Mouse (Mus musculus): ENCODE results near the gene Gm16485. TPM values are rescaled to one million over a fixed set of nuclear protein-coding genes. Genes with fewer than 3 reads are reported as not detected.

Gene Gm16485
- total RNA-seq (2022): not detected

DNA sequence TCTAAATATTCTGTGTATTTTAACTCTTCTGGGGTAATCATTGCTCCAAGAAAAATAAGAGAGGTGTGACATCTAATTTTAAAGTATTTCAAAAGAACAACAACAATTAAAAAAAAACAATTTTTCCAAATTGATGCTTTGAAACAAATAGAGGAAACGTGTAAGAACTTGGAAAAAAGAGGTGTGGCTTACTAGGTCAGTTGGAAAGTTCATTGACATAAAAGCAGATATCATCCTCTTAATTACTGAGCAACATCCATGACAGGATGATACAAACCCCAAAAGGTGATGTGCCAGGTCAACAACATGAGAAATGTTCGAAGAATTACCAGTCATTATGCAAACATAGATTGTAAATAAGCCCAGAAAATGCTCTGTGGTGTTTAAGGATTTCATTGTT is at the start of gene Gm16485:
Gm16485 (plus strand) TSS at position 301 of the 400 bp plus-strand sequence.
- DNase-seq (ENCODE audit: low spot score): no peak

DNA sequence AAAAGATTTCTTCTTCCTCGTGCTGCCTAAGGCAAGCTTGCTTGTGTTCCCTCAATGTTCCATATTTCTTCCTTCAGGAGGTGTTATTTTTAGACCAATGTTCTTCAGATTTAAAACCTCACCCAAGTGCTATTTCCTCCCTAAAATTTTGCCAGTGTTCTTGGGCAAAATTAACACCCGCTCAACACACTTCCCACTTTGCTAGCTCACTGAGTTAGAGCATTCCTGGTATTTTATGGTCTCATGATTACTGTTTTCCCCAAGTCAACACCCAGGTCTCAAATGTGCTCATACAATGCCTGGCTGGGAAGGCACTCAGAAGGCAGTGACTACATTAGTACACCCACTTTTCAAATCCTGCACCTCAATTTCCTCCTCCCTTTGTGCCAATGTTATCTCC is 44.0 kb upstream of the Gm16485 start:
- DNase-seq (ENCODE audit: low spot score): no peak

DNA sequence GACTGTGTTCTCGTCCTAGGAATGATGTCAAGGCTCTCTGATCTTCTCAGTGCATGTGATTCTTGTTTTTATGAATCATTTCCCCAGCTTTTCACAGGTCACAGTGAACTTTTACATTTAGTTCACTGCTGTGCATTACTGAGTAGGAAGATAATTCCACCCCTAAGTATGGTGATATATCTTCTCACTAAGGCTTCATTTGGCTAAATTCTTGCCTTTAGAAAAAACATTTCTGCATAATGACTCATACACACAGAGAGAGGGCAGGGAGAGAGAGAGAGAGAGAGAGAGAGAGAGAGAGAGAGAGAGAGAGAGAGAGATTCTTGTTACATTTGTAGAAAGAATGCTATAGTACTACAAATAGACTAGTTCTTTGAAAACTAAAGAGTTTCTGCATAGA is 33.8 kb upstream of the Gm16485 start:
- DNase-seq (ENCODE audit: low spot score): no peak

DNA sequence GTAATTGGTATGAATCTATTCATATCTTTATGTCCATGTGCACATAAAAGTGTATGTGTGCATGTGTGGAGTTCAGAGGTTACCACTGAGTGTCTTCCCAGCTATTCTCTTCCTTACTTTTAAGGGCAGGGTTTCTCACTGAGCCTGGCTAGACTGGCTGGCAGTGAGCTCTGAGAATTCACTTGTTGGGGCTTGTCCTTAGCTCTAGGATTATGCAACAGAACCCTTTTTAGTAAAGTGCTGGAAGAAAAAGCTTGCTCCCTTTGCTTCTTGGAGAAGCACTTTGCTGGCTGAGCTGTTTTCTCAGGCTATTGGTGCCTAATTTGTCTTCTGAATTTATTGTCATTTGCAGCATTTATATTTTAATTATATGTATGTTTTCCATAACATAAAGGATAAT is 18.3 kb upstream of the Gm16485 start:
- DNase-seq (ENCODE audit: low spot score): no peak

DNA sequence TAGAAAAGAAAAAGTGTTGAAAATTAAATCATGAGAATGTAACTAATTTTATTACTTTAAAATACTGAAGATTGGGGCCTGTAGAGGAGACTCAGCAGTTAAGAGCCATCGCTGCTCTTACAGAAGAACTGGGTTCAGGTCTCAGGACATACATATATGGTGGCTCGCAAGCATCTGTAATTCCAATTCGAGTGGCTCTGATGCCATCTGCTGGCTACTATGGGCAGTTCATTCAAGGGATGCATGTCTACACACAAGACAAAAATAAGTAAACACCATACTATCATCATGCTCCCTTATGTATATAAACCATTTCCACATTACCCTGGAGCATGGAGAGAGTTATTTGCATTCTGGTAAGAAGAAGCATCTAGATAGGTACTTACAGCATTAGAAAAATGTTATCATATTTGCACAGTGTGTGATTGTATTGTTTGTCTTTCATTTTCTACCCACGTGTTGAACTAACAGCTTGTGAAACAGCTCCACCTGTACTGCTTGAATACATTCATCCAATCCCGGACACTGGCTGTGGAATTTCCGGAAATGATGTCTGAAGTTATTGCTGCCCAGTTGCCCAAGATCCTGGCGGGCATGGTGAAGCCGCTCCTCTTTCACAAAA is 7.0 kb upstream of the Gm16485 start:
- no peak for DNase-seq (ENCODE audit: low spot score)

DNA sequence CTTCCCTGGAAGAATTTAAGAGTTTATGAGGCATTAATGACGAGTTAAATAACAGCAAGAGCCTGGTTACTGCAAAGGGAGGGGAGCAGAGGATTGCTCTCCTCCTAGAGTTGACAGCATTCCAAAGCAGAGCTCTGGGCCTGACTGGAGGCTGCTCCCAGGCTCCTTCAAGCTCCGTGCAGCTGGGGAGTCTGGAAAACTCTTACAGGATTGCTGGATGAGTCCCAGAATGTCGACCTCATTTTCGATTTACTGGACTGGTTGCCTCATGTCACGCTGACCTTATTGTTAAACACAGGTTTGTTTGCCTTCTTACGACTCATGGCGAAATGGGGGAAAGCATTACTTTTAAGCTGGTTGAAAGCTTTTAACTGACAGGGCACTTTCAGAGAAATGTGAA is 1.4 kb upstream of the Gm16485 start:
- DNase-seq (ENCODE audit: low spot score): peak; percentile 38

DNA sequence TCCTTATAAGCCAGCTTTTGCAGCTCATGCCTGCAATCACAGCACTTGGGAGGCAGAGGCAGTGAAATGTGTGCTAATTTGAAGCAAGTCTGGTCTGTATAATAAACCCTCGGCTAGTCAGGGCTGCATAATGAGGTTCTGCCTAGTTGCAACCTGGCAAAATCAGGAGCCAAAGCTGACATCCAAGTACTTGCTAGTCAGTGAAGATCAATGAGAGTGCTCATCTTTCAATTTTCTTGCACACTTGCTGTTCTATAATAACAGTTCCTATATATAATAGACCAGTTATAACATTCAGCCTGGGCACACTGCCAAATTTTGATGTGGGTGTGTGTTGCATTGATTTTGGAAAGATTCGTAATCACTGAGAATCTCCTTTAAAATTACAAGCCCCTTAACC is 6.2 kb downstream of the Gm16485 start:
- DNase-seq (ENCODE audit: low spot score): no peak

DNA sequence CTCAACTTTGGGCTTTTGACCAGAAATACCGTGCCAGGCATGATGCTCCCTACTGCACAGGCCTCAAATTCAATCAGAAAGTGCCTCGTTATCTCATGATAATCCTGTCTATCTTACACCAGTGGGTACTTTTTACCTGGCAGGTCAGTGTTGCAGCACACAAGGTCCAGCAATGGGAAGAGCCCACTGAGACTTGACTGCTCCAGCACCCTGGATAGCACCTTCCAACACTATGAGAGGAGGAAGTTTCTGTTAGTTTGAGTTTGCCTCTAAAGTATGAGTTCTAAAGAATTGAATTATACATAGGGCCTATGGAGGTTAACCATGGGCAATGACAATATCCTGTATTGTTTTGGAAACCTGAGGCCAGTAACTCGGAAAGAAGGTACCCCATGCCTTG is 10.7 kb downstream of the Gm16485 start:
- DNase-seq (ENCODE audit: low spot score): no peak

DNA sequence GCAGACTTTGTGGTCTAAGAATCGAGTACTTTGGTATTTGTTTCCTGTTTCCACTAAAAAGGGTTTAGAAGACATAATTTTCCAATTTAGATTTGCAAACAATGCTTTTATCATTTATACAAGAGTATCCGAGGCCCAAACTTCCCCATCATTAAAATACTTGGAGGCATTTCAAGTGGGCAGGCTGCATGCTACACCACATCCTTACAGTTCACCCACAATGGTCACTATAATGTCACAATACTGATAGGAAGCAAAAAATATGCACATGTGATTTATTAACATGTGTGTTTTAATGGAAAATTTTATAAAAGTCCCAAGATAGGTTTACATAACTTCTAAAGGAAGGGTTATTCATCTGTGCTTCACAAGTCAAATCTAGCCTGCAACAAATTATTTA is 24.9 kb downstream of the Gm16485 start:
- DNase-seq (ENCODE audit: low spot score): no peak

DNA sequence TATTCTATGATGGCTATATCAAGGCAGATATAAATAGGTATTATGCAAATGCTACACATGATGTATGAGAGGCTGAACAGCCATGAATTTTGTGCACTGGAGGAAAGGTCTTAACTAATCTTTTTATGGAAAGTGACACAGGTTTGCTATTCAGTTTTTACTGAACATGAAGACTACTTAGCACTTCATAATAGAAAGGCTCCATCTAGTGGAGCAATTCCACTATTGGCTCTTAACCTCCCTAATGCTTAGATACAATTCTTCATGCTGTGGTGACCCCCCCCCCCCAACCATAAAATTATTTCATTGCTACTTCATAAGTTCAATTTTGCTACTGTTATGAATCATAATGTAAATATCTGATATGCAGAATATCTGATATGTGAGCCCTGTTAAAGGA is 29.6 kb downstream of the Gm16485 start:
- DNase-seq (ENCODE audit: low spot score): no peak

DNA sequence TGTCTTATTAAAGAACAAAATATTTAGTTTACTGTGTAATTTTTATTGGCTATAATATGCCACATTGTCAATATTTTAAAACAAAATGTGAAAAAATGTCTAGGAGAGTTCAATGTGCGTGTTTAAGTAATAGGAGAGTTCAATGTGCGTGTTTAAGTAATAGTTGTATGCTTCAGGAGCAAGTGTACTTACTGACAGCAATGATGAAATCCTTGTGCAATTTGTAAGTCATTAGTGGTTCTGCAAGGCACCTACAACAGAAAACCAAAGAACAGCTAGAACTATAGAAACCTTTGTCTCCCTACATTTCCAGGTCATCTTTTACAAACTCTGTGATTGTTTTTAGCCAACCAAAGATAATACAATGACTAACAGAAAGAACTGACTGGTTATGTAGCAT is 43.5 kb downstream of the Gm16485 start:
- DNase-seq (ENCODE audit: low spot score): no peak

Other genes with a start within 250 kb of the Gm16485 start
- under 1 TPM in 2 of 4 experiments, not detected in 2; 0.05 to 0.14 TPM for gene Pgr, start 72.0 kb upstream of the Gm16485 start, total RNA-seq (2022)